Mouse (Mus musculus) forebrain, embryonic 10.5 days (tissue): ENCODE data around the gene Enc1. TPM values are rescaled to one million over a fixed set of nuclear protein-coding genes. Genes with fewer than 3 reads are reported as not detected.

Experiments used
- DNase-seq: peaks from one replicate; pipeline ENCODE4 v3.0.0-alpha.2; 2017; ENCODE audit warnings: low spot score; ENCODE audit errors: extremely low spot score
- H3K27ac ChIP-seq: fragments of 300-500 bp; sonication (generic); 2 replicates; pipeline ENCODE4 v1.5.1; 2016; ENCODE audit warnings: mild to moderate bottlenecking
- H3K27me3 ChIP-seq: fragments of 300-500 bp; sonication (generic); 2 replicates; pipeline ENCODE4 v1.6.1; 2016; ENCODE audit warnings: mild to moderate bottlenecking; ENCODE audit not compliant: poor library complexity, severe bottlenecking
- H3K36me3 ChIP-seq: fragments of 300-500 bp; sonication (generic); replicated peaks from 2 replicates; pipeline ENCODE4 v1.6.1; 2016; ENCODE audit warnings: mild to moderate bottlenecking, moderate library complexity
- H3K4me1 ChIP-seq: fragments of 300-500 bp; sonication (generic); 2 replicates; pipeline ENCODE4 v1.6.1; 2016
- H3K4me3 ChIP-seq: fragments of 300-500 bp; sonication (generic); 2 replicates; pipeline ENCODE4 v1.5.1; 2016; ENCODE audit warnings: mild to moderate bottlenecking, moderate library complexity
- H3K9me3 ChIP-seq: fragments of 300-500 bp; sonication (generic); 2 replicates; pipeline ENCODE4 v1.6.1; 2016; ENCODE audit warnings: mild to moderate bottlenecking, moderate library complexity
- WGBS: fragments of 180-500 bp; shearing (Covaris S2); methylation state at CpG from one replicate; pipeline ENCODE4 v1.1.7; 2016; 5-methylcytosine and 5-hydroxymethylcytosine counted together
- polyA plus RNA-seq: library from polyadenylated mRNA; unstranded; fragments of >200 nt; fragmentation: Nextera tagmentation; extraction: Ambion mirVana; gene quantifications from 2 replicates; pipeline ENCODE4 v1.2.1, GENCODE M21; 2016

The Enc1 gene
- polyA plus RNA-seq, 1 experiment from 2014 or later = 10.0 TPM

- Histone ChIP-seq H3K9me3 (no peaks in the 10 kb centered on the region), H3K27ac (peak overlapping the region; percentile 26; the same call in 1 of the 2 replicates), H3K36me3 (no peaks in the 10 kb centered on the region), H3K27me3 (peaks cover 22% of the 10 kb centered on the region), H3K4me1 (peaks cover 54% of the 10 kb centered on the region), H3K4me3 (no peak overlapping the region)
- no peak for DNase-seq
- WGBS = 82% methylated on average over 6 of the region's 6 CpGs
Observed at GRCm38 (mm10) chr13:97235911-97236310, 5.0 kb upstream of the Enc1 start.

GRCm38 (mm10) chr13:97237700-97238099 is 3.2 kb upstream of the Enc1 start:
- no peak for DNase-seq
- H3K4me3 ChIP-seq = no peak overlapping the region
- H3K27ac ChIP-seq = peak overlapping the region; percentile 62
- WGBS = 25% methylated on average over 3 of the region's 3 CpGs
- no peaks in the 10 kb centered on the region for H3K36me3 ChIP-seq
- no peaks in the 10 kb centered on the region for H3K9me3 ChIP-seq
- H3K27me3 ChIP-seq = peaks cover 22% of the 10 kb centered on the region
- peaks cover 64% of the 10 kb centered on the region for H3K4me1 ChIP-seq

GRCm38 (mm10) chr13:97238181-97238981 is 2.5 kb upstream of the Enc1 start:
- no peak overlapping the region for H3K4me3 ChIP-seq
- H3K36me3 ChIP-seq = no peaks in the 10 kb centered on the region
- peaks cover 71% of the 10 kb centered on the region for H3K4me1 ChIP-seq
- peaks cover 22% of the 10 kb centered on the region for H3K27me3 ChIP-seq
- no peaks in the 10 kb centered on the region for H3K9me3 ChIP-seq
- peak overlapping the region; percentile 82 for H3K27ac ChIP-seq
- 59% methylated on average over 16 of the region's 16 CpGs for WGBS
- DNase-seq = no peak

GRCm38 (mm10) chr13:97239343-97240180 is 1.3 kb upstream of the Enc1 start:
- Histone ChIP-seq H3K9me3 (no peaks in the 10 kb centered on the region), H3K4me3 (peak overlapping the region; percentile 67), H3K27ac (peak overlapping the region; percentile 99), H3K4me1 (peaks cover 82% of the 10 kb centered on the region), H3K36me3 (peaks cover under 1% of the 10 kb centered on the region), H3K27me3 (peaks cover 22% of the 10 kb centered on the region)
- no peak for DNase-seq
- 5% methylated on average over 23 of the region's 23 CpGs for WGBS

GRCm38 (mm10) chr13:97240279-97240964 is 483 bp upstream of the Enc1 start:
- H3K4me1 ChIP-seq = peaks cover 82% of the 10 kb centered on the region
- under 1% methylated on average over 35 of the region's 36 CpGs for WGBS

GRCm38 (mm10) chr13:97241787-97242280 is 929 bp downstream of the Enc1 start:
- no peak for DNase-seq
- Histone ChIP-seq H3K4me3 (peak overlapping the region; percentile 67), H3K4me1 (peaks cover 89% of the 10 kb centered on the region), H3K27me3 (peaks cover 20% of the 10 kb centered on the region), H3K27ac (peak overlapping the region; percentile 99), H3K9me3 (no peaks in the 10 kb centered on the region), H3K36me3 (peaks cover 24% of the 10 kb centered on the region)
- under 1% methylated on average over 20 of the region's 20 CpGs for WGBS

More at GRCm38 (mm10) chr13:97240279-97240964, 483 bp upstream of the Enc1 start:
- DNase-seq = peak; percentile 87
- peak overlapping the region; percentile 99 for H3K27ac ChIP-seq
- H3K36me3 ChIP-seq = peaks cover 9% of the 10 kb centered on the region
- H3K9me3 ChIP-seq = no peaks in the 10 kb centered on the region
- H3K4me3 ChIP-seq = peak overlapping the region; percentile 67
- H3K27me3 ChIP-seq = peaks cover 22% of the 10 kb centered on the region

DNA sequence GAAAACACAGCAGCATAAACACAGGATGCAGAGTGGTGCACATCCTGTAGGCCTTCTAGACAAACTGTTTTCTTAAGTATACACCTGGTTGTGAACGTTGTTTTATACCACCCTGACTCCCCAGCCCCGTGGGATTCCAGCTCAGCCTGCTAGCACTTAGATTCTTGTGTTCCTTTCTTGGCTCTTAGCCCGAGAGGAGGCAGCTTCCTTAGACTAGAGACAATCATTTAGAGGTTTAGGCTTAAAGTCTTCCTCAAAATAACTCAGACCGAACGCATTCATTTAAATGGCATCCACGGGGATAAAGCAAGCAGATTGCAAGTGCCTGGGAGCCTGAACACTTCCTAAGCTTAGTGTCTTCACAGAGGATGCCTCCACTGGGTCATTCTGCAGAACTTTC is 1.8 kb downstream of the Enc1 start:
- Histone ChIP-seq H3K27me3 (peaks cover 14% of the 10 kb centered on the region), H3K36me3 (peaks cover 32% of the 10 kb centered on the region), H3K9me3 (no peaks in the 10 kb centered on the region), H3K4me3 (peak overlapping the region; percentile 67), H3K27ac (peak overlapping the region; percentile 99), H3K4me1 (peaks cover 92% of the 10 kb centered on the region)
- no peak for DNase-seq
- 4% methylated on average over 6 of the region's 6 CpGs for WGBS

- H3K4me3 ChIP-seq = peak overlapping the region; percentile 67
- peaks cover 47% of the 10 kb centered on the region for H3K36me3 ChIP-seq
- H3K27me3 ChIP-seq = peaks cover 1% of the 10 kb centered on the region
- WGBS = 42% methylated on average over 15 of the region's 15 CpGs
- H3K27ac ChIP-seq = peak overlapping the region; percentile 99
- DNase-seq = no peak
- H3K9me3 ChIP-seq = no peaks in the 10 kb centered on the region
- H3K4me1 ChIP-seq = peaks cover 92% of the 10 kb centered on the region
Observed at GRCm38 (mm10) chr13:97243962-97244711, 3.2 kb downstream of the Enc1 start.

GRCm38 (mm10) chr13:97244712-97245105 is 3.8 kb downstream of the Enc1 start:
- no peaks in the 10 kb centered on the region for H3K9me3 ChIP-seq
- H3K27ac ChIP-seq = peak overlapping the region; percentile 99
- peaks cover 52% of the 10 kb centered on the region for H3K36me3 ChIP-seq
- DNase-seq = no peak
- H3K27me3 ChIP-seq = no peaks in the 10 kb centered on the region
- H3K4me3 ChIP-seq = peak overlapping the region; percentile 67
- WGBS = 62% methylated on average over 11 of the region's 11 CpGs
- H3K4me1 ChIP-seq = peaks cover 92% of the 10 kb centered on the region

- DNase-seq = no peak
- H3K36me3 ChIP-seq = peaks cover 57% of the 10 kb centered on the region
Observed at GRCm38 (mm10) chr13:97245157-97245556, 4.3 kb downstream of the Enc1 start.

DNA sequence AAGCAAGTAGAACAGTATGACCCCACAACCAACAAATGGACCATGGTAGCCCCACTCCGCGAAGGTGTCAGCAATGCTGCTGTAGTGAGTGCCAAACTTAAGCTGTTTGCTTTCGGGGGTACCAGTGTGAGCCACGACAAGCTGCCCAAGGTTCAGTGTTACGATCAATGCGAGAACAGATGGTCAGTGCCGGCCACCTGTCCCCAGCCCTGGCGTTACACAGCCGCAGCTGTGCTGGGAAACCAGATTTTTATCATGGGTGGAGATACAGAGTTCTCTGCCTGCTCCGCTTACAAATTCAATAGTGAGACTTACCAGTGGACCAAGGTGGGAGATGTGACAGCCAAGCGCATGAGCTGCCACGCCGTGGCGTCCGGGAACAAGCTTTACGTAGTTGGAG is 5.3 kb downstream of the Enc1 start:
- peaks cover 93% of the 10 kb centered on the region for H3K4me1 ChIP-seq

More at GRCm38 (mm10) chr13:97245157-97245556, 4.3 kb downstream of the Enc1 start:
- 90% methylated on average over 12 of the region's 12 CpGs for WGBS
- H3K27ac ChIP-seq = peak overlapping the region; percentile 99
- no peaks in the 10 kb centered on the region for H3K9me3 ChIP-seq
- peaks cover 92% of the 10 kb centered on the region for H3K4me1 ChIP-seq
- peak overlapping the region; percentile 67 for H3K4me3 ChIP-seq
- H3K27me3 ChIP-seq = no peaks in the 10 kb centered on the region

More for the DNA sequence above, 5.3 kb downstream of the Enc1 start:
- Histone ChIP-seq H3K9me3 (no peaks in the 10 kb centered on the region), H3K27ac (peak overlapping the region; percentile 48), H3K27me3 (no peaks in the 10 kb centered on the region), H3K36me3 (peaks cover 67% of the 10 kb centered on the region), H3K4me3 (no peak overlapping the region)
- 90% methylated on average over 16 of the region's 16 CpGs for WGBS
- no peak for DNase-seq
